Mouse (Mus musculus) embryonic facial prominence, embryonic 11.5 days (tissue): ENCODE results near the gene Ugt1a7c. TPM values are rescaled to one million over a fixed set of nuclear protein-coding genes. Genes with fewer than 3 reads are reported as not detected.
"Not testable (repeated sequence)": the region's sequence is repeated elsewhere in the genome, so short reads cannot be mapped to it uniquely, and the experiment has no call there.

Experiments
- ATAC-seq: fragments of 200-750 bp; cut with Nextera tagmentation; replicated peaks from 2 replicates; pipeline ENCODE4 v1.8.0; 2017; ENCODE audit warnings: low read depth; ENCODE audit not compliant: insufficient number of reproducible peaks, low FRiP score, low TSS enrichment
- DNase-seq: peaks from one replicate; pipeline ENCODE4 v3.0.0-alpha.2; 2015; ENCODE audit warnings: low spot score
- H3K27ac ChIP-seq: fragments of 300-500 bp; sonication (generic); replicated peaks from 2 replicates; pipeline ENCODE4 v1.5.1; 2014; ENCODE audit warnings: mild to moderate bottlenecking, low read depth, low read length, control low read depth
- H3K27me3 ChIP-seq: fragments of 300-500 bp; sonication (generic); 2 replicates; pipeline ENCODE4 v1.6.1; 2014; ENCODE audit warnings: mild to moderate bottlenecking, low read length, moderate library complexity, mixed read lengths; ENCODE audit not compliant: control insufficient read depth, insufficient read depth
- H3K36me3 ChIP-seq: fragments of 300-500 bp; sonication (generic); replicated peaks from 2 replicates; pipeline ENCODE4 v1.6.1; 2014; ENCODE audit warnings: low read depth, mild to moderate bottlenecking, low read length, moderate library complexity, mixed read lengths; ENCODE audit not compliant: control insufficient read depth, insufficient read depth
- H3K4me1 ChIP-seq: fragments of 300-500 bp; sonication (generic); 2 replicates; pipeline ENCODE4 v1.6.1; 2014; ENCODE audit warnings: low read length, mixed read lengths; ENCODE audit not compliant: control insufficient read depth, insufficient read depth
- H3K4me2 ChIP-seq: fragments of 300-500 bp; sonication (generic); 2 replicates; pipeline ENCODE4 v1.6.1; 2014; ENCODE audit warnings: low read depth, mild to moderate bottlenecking, control low read depth, low read length, moderate library complexity
- H3K4me3 ChIP-seq: fragments of 300-500 bp; sonication (generic); 2 replicates; pipeline ENCODE4 v1.5.1; 2014; ENCODE audit warnings: low read depth, low read length, control low read depth
- H3K9ac ChIP-seq: fragments of 300-500 bp; sonication (generic); replicated peaks from 2 replicates; pipeline ENCODE4 v1.6.1; 2014; ENCODE audit warnings: mild to moderate bottlenecking, control low read depth, low read length
- H3K9me3 ChIP-seq: fragments of 300-500 bp; sonication (generic); replicated peaks from 2 replicates; pipeline ENCODE4 v1.6.1; 2016; ENCODE audit warnings: mild to moderate bottlenecking, low read length, inconsistent platforms, mixed read lengths; ENCODE audit not compliant: control insufficient read depth
- WGBS: fragments of 180-500 bp; shearing (Covaris S2); extraction: QIAGEN DNeasy Blood & Tissue Kit; methylation state at CpG from one replicate; pipeline ENCODE4 v1.1.7; 2014; 5-methylcytosine and 5-hydroxymethylcytosine counted together
- polyA plus RNA-seq: library from polyadenylated mRNA; unstranded; fragments of >200 nt; fragmentation: Nextera tagmentation; extraction: Ambion mirVana; gene quantifications from 2 replicates; pipeline ENCODE4 v1.2.1, GENCODE M21; 2014

The Ugt1a7c gene
- polyA plus RNA-seq, 1 experiment from 2014 or later = 0.84 TPM

DNA sequence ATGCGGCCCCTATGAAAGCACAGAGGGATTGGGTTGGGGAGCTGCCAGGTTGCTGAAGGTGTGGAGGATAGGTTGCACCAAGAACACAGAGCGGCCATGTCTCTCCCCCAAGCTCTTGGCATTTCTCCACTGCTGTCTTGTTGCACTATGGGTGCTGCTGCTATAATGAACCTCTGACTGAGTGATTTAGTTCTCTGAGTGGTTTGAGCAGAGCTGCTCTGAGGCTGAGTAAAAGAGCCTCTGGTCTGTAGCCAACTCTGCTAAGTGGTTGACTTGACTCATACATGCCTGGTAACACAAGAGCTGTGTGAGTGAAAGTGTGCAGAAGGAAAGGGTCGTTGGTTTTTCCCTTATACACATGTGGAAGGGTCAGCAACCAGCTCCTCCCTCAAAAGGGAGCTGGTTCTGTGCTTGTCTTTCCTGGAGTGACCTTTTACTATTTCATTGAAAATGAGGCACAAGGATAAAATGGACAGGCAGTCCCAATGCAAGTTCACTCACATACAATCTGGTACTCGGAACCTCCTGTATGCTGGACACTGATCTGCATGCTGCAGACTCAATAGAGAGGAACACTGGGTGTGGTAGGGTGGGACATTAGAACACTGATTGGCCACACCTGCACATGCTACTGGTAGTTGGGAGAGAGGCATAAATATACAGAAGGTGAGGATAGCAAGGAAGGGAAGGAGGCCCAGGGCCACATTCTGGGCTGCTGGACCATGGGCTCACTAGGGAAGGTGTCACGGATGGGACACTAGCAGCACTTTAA lies 9.0 kb downstream of the Ugt1a7c start:
- not testable (repeated sequence) for H3K9ac ChIP-seq, H3K9me3 ChIP-seq, H3K4me1 ChIP-seq, H3K36me3 ChIP-seq, DNase-seq, H3K27me3 ChIP-seq, H3K4me3 ChIP-seq, H3K27ac ChIP-seq, ATAC-seq, H3K4me2 ChIP-seq
- 81% methylated on average over 4 of the region's 5 CpGs for WGBS

DNA sequence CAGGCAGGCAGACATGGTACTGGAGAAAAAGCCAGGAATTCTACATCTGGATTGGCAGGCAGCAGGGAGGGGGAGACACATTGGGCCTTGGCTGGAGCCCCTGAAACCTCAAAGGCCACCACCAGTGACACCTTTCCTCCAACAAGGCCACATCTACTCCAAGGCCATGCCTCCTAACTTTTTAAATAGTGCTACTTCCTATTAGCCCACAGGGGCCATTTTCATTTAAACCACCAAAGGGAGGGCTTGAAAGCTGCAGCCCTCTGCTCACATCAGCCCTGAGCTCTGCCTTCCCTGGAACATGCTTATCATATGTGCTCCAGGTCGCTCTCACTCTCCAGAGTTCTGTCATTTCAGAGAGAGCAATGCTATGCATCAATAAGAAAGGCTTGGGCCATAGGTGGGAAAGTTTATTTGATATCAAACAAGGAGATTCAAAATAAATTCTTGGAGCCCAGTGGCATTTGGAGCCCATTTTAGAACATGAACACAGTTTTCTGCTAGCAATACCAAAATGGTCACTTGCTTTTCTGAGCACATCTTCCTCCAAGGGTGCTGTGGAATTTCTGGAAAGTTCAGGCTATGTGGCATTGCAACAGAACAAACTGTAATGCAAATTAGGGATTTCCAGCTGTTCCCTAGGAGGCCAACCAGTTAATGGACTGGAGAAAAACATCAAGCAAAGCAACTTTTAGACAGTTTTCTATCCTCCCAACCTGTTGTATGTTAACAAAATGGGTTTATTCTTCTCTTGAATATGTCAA lies 10.0 kb downstream of the Ugt1a7c start:
- ATAC-seq = no peak
- Histone ChIP-seq H3K36me3 (no peaks in the 10 kb centered on the region), H3K27me3 (no peaks in the 10 kb centered on the region), H3K9ac (no peak overlapping the region), H3K4me1 (no peaks in the 10 kb centered on the region), H3K9me3 (no peaks in the 10 kb centered on the region), H3K27ac (no peak overlapping the region), H3K4me2 (no peak overlapping the region), H3K4me3 (no peak overlapping the region)
- DNase-seq = no peak
- 92% methylated on average over 1 of the region's 1 CpGs for WGBS

DNA sequence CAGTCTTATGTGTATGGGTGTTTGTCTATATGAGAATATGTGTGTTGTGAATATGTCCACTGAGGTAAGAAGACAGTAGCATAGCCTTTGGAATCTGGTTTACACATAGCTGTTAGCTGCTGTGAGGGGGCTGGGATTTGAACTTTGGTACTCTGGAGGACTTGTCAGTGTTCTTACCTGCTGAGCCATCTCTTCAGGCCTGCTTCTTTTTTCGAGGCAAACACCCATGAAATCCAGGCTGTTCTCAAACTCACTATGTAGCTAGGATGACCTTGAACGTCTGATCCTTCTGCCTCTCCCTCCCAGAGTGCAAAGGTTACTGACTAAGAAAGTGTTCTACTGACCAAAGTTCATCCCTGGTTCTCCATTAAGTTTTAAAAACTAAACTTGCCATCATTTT lies 10.8 kb downstream of the Ugt1a7c start:
- H3K36me3 ChIP-seq = no peaks in the 10 kb centered on the region
- 61% methylated on average over 2 of the region's 2 CpGs for WGBS
- ATAC-seq = no peak

DNA sequence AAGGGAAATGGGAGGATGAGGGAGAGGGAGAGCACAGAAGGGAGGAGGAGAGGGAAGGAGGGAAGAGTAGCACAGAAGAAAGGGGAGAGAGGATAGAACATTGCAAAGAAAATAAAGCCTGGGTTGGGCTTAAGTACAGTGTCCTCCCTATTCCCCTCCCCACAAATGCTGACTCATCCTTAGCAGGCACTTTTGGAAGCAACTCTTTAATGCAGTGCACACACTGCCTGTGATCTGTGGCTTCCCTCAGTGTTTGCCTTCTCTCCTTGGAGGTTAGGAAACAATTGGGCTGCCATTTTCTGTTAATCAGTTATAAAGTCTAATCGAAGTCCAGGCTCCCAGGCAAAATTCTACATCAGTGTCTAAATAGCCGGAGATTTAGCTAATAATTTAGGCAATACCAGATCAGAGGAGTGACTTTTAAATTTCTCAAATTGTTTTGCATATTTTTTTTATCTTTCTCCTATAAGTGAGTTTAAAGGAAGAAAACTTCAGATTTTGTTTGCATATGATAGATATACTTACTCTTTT lies 14.2 kb downstream of the Ugt1a7c start:
- H3K27ac ChIP-seq, H3K9me3 ChIP-seq, DNase-seq, H3K4me3 ChIP-seq, H3K4me2 ChIP-seq, H3K9ac ChIP-seq, ATAC-seq, H3K27me3 ChIP-seq, H3K4me1 ChIP-seq, H3K36me3 ChIP-seq: not testable (repeated sequence)
- WGBS = 91% methylated on average over 2 of the region's 2 CpGs

More for the DNA sequence above, 10.8 kb downstream of the Ugt1a7c start:
- H3K9ac ChIP-seq = no peak overlapping the region
- no peak overlapping the region for H3K4me3 ChIP-seq
- no peaks in the 10 kb centered on the region for H3K4me1 ChIP-seq
- H3K27ac ChIP-seq = no peak overlapping the region
- H3K27me3 ChIP-seq = no peaks in the 10 kb centered on the region
- no peak overlapping the region for H3K4me2 ChIP-seq
- DNase-seq = no peak
- H3K9me3 ChIP-seq = no peaks in the 10 kb centered on the region

DNA sequence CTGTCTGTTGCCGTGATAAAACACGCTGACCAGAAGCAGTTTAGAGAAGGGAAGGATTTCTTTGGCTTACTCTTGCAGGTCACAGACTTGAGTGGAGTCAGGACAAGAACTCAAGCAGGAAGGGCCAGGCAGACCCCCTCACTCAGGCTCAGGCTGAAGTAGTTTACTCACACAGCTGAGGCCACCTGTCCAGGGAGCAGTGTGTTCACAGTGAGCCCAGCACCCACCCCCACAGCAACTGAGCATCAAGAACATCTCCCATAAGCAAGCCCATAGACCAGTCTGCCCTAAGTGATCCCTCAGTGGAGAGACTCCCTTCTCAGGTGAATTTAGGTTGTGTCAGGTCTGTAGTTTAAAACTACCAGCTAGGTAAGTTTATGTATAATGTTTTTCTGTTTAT lies 14.7 kb downstream of the Ugt1a7c start:
- H3K36me3 ChIP-seq, H3K4me1 ChIP-seq, H3K27ac ChIP-seq, H3K4me2 ChIP-seq, H3K27me3 ChIP-seq, H3K9me3 ChIP-seq, DNase-seq, ATAC-seq, H3K4me3 ChIP-seq, H3K9ac ChIP-seq: not testable (repeated sequence)
- WGBS = 75% methylated on average over 2 of the region's 2 CpGs

DNA sequence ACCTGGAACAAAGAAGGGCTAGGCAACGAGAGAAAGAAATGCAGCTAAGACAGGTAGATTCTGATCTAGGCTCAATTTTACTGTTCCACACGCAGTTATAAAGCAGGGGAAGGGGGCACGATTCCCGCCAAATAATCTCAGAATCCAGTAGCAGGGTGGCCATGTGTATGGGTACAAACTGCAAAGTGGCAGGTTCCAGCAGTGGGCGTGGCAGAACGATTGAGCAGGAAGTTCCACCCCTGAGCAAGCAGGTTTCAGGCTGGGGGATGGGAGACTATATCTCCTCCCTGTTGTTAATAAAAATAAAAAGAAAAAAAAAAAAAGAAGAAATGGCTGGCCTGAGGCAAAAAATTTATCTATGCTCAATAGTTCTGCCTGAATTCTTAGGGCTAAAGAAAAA lies 17.9 kb downstream of the Ugt1a7c start:
- DNase-seq, H3K4me2 ChIP-seq, H3K27ac ChIP-seq, H3K27me3 ChIP-seq, H3K4me1 ChIP-seq, H3K9ac ChIP-seq, H3K4me3 ChIP-seq, H3K9me3 ChIP-seq, ATAC-seq, H3K36me3 ChIP-seq: not testable (repeated sequence)
- 89% methylated on average over 6 of the region's 6 CpGs for WGBS

DNA sequence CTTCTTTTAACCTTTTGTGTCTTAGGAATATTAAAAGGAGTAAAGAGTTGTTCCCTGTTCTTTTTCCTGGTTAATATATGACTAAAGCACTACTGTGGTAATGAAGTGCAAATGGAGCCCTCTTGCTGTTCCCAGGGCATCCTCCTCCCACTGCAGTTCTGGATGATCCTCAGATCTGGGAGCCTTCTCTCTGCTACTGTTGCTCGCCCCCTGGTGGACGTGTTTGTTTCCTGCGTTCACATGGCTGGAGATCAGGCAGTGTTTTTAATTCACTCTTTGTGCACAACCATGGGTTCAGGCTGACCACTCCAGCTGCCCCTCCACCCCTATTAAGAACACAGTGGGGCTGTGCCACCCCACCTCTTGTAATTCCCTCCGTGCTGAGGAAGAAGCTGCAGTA lies 25.7 kb downstream of the Ugt1a7c start:
- not testable (repeated sequence) for H3K4me2 ChIP-seq, H3K9me3 ChIP-seq, DNase-seq, ATAC-seq, H3K9ac ChIP-seq, H3K36me3 ChIP-seq, H3K27ac ChIP-seq, H3K4me3 ChIP-seq, H3K4me1 ChIP-seq, H3K27me3 ChIP-seq
- 18% methylated on average over 4 of the region's 4 CpGs for WGBS

DNA sequence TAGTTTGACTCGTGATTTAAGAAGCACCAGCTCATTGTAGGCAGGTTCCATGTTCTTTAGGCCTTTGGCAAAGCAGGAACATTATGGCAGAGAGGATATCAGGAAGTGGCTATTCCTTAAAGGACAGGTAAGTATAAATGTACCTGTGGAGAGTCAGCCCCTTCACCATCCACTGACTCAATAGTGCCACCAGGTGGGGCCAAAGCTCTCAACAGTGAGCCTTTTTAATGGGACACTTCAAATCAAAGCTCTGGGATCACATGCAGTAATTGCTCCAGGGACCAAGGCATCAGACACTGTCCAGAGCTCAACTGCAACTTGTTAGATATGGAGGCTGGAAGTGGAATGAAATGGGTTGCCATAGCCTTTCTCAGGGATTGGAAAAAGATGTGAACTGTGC lies 26.7 kb downstream of the Ugt1a7c start:
- peak; percentile 18 for DNase-seq
- H3K4me3 ChIP-seq, H3K9ac ChIP-seq, H3K4me2 ChIP-seq, H3K27ac ChIP-seq, H3K4me1 ChIP-seq, H3K9me3 ChIP-seq, H3K27me3 ChIP-seq, H3K36me3 ChIP-seq, ATAC-seq: not testable (repeated sequence)
- no CpG with 5 or more reads among the region's 1 CpGs for WGBS
